Mouse (Mus musculus) stomach, postnatal 0 days (tissue): Measurements from ENCODE around the gene Hist1h2br.

Experiments
- CTCF ChIP-seq: IDR thresholded peaks from 2 replicates; pipeline ENCODE4 v1.5.1; 2016; ENCODE audit warnings: antibody characterized with exemption, low read depth, mild to moderate bottlenecking, moderate library complexity
- EP300 ChIP-seq: optimal IDR thresholded peaks from 2 replicates; pipeline ENCODE3; 2016; ENCODE audit warnings: antibody characterized with exemption

DNA sequence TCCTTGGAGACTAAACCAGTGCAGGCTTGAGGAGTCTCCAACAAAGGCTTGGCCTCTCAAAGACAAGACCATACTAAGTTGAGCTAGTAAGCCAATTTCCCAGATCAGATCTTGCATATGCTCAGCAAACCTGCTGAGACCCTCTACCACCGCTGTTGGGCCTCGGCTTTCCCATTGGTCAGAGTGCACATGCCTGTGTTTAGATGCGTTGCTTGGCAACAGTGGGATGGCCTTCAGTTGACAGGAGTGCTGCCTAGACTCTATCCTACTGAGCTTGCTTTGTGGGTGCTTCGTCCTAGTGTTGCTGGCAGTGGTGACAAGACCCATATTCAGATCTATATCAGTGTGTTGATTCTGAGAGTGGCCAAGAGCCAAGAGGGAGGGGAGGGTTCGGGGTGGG is 28.1 kb downstream of the Hist1h2br start:
- TF ChIP-seq EP300 = no peak
- no peak for TF ChIP-seq CTCF
